8 mouse cellular contexts compared by ENCODE assay signal in the genomic region with DNA sequence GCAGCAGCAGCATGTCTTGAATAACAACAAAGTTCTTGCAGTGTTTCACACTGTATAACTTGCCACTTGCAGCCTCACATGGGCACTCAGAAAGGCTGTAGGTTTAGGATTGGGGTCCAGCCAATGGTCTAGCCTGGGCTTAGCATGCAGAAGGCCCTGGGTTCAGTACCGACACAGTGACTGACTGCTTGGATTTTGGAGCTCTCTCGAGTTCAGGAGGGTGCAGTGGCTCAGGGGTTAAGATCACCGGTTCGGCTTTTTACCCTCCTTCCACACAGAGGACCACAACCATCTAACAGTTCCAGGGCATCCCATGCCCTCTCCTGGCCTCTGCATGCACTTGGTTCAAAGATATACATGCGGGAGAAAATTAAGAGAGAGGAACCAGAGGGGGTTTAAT. TPM values are rescaled to one million over a fixed set of nuclear protein-coding genes. Genes with fewer than 3 reads are reported as not detected.
DNase-seq lines count a peak whose midpoint lies in the region; ATAC-seq and TF ChIP-seq lines count a peak whose summit lies in the region.

No protein-coding gene starts in this region.

- DNase-seq in liver, adult 2 months (ENCODE audit: extremely low read depth, low read depth, low spot score): no peak
- DNase-seq in liver: no peak
- no peak for DNase-seq in embryonic facial prominence, embryonic 14.5 days (ENCODE audit: low spot score)
- no peak for DNase-seq in right cerebral cortex, postnatal 36 days (ENCODE audit: low spot score in 2 of 2)
- no peak for DNase-seq in layer of hippocampus, adult 9-11 months
- DNase-seq in kidney, adult 8-10 months: no peak

- ATAC-seq in embryonic facial prominence, embryonic 14.5 days (ENCODE audit: low read depth): no peak
- ATAC-seq in intestine, embryonic 15.5 days: no peak
- ATAC-seq in neural tube, embryonic 13.5 days (ENCODE audit: low read depth): no peak

- H3K9ac ChIP-seq in liver, adult 2 months (ENCODE audit: low read depth, low read length): 0 out of 2 replicates have a peak overlapping the region, but pooled peaks have one; percentile 21
- peak overlapping the region; percentile 96 for H3K9ac ChIP-seq in embryonic facial prominence, embryonic 14.5 days (ENCODE audit: low read depth, low read length)
- peak overlapping the region; percentile 93 for H3K9ac ChIP-seq in intestine, embryonic 15.5 days
- H3K9ac ChIP-seq in neural tube, embryonic 13.5 days: peak overlapping the region; percentile 92

- no peak for TF ChIP-seq POLR2A in liver, adult 2 months (IDR thresholded peaks at IDR 0.05; ENCODE audit: extremely low read depth, insufficient read depth, low read length)

- no peaks in the 10 kb centered on the region for H3K36me3 ChIP-seq in liver, adult 2 months (ENCODE audit: control insufficient read depth, insufficient read depth, low read length)
- peaks cover 22% of the 10 kb centered on the region for H3K36me3 ChIP-seq in embryonic facial prominence, embryonic 14.5 days (ENCODE audit: control insufficient read depth, insufficient read depth, low read length)
- 0 out of 2 replicates have a peak, but pooled peaks cover 6% of the 10 kb centered on the region for H3K36me3 ChIP-seq in intestine, embryonic 15.5 days
- H3K36me3 ChIP-seq in neural tube, embryonic 13.5 days: peaks cover 20% of the 10 kb centered on the region

- H3K79me2 ChIP-seq in liver, adult 2 months (ENCODE audit: control insufficient read depth, insufficient read depth, low read length): no peaks in the 10 kb centered on the region

- peak overlapping the region; percentile 96 for H3K4me2 ChIP-seq in embryonic facial prominence, embryonic 14.5 days (ENCODE audit: low read depth, low read length)
- H3K4me2 ChIP-seq in intestine, embryonic 15.5 days (replicated peaks): peak overlapping the region; percentile 87
- peak overlapping the region; percentile 92 for H3K4me2 ChIP-seq in neural tube, embryonic 13.5 days

- H3K4me1 ChIP-seq in liver, adult 2 months (ENCODE audit: control insufficient read depth, insufficient read depth, low read length): peaks cover 12% of the 10 kb centered on the region
- peaks cover 13% of the 10 kb centered on the region for H3K4me1 ChIP-seq in embryonic facial prominence, embryonic 14.5 days (ENCODE audit: control insufficient read depth, insufficient read depth, low read length)
- H3K4me1 ChIP-seq in intestine, embryonic 15.5 days (replicated peaks): peaks cover 26% of the 10 kb centered on the region
- H3K4me1 ChIP-seq in neural tube, embryonic 13.5 days (replicated peaks): peaks cover 35% of the 10 kb centered on the region

- TF ChIP-seq CTCF in liver, adult 2 months (IDR thresholded peaks at IDR 0.05; ENCODE audit: low read depth, low read length): no peak

- H3K9me3 ChIP-seq in embryonic facial prominence, embryonic 14.5 days (ENCODE audit: control insufficient read depth, low read length): no peaks in the 10 kb centered on the region
- no peaks in the 10 kb centered on the region for H3K9me3 ChIP-seq in intestine, embryonic 15.5 days
- no peaks in the 10 kb centered on the region for H3K9me3 ChIP-seq in neural tube, embryonic 13.5 days

- H3K27ac ChIP-seq in liver, adult 2 months (replicated peaks; ENCODE audit: insufficient read depth, low read depth, low read length): peak overlapping the region; percentile 88; the same call in 1 of the 2 replicates
- peak overlapping the region; percentile 97 for H3K27ac ChIP-seq in embryonic facial prominence, embryonic 14.5 days (replicated peaks; ENCODE audit: low read depth, low read length)
- peak overlapping the region; percentile 99 for H3K27ac ChIP-seq in intestine, embryonic 15.5 days
- peak overlapping the region; percentile 98 for H3K27ac ChIP-seq in neural tube, embryonic 13.5 days (replicated peaks)

- 26% methylated on average over 5 of the region's 5 CpGs for WGBS in liver, adult 2 months
- WGBS in embryonic facial prominence, embryonic 14.5 days: 20% methylated on average over 5 of the region's 5 CpGs
- 19% methylated on average over 5 of the region's 5 CpGs for WGBS in intestine, embryonic 15.5 days
- 27% methylated on average over 5 of the region's 5 CpGs for WGBS in neural tube, embryonic 13.5 days

- no peaks in the 10 kb centered on the region for H3K27me3 ChIP-seq in liver, adult 2 months (ENCODE audit: control insufficient read depth, insufficient read depth, low read length)
- no peaks in the 10 kb centered on the region for H3K27me3 ChIP-seq in embryonic facial prominence, embryonic 14.5 days (replicated peaks; ENCODE audit: control insufficient read depth, insufficient read depth, low read length)
- no peaks in the 10 kb centered on the region for H3K27me3 ChIP-seq in intestine, embryonic 15.5 days (replicated peaks)
- H3K27me3 ChIP-seq in neural tube, embryonic 13.5 days: no peaks in the 10 kb centered on the region

- H3K4me3 ChIP-seq in liver, adult 2 months (ENCODE audit: insufficient read depth, low read depth, low read length): peak overlapping the region; percentile 86; the same call in 1 of the 2 replicates
- peak overlapping the region; percentile 90 for H3K4me3 ChIP-seq in embryonic facial prominence, embryonic 14.5 days (ENCODE audit: low read depth, low read length)
- H3K4me3 ChIP-seq in intestine, embryonic 15.5 days (replicated peaks): peak overlapping the region; percentile 88
- peak overlapping the region; percentile 68 for H3K4me3 ChIP-seq in neural tube, embryonic 13.5 days

RNA-seq across cellular contexts. Expression of a gene that starts 1.0 kb away (rescaled TPM):
- 111 and 113 TPM in 2 replicates for total RNA-seq in liver, adult 2 months (2014; rRNA removed)
- 119 and 124 TPM in 2 replicates for polyA plus RNA-seq in liver, adult 2 months (2012; rRNA removed)
- polyA plus RNA-seq in embryonic facial prominence, embryonic 14.5 days (2014; fragmentation: Nextera tagmentation; extraction: Ambion mirVana): 239 and 245 TPM in 2 replicates
- polyA plus RNA-seq in intestine, embryonic 15.5 days (2015; fragmentation: Nextera tagmentation; extraction: Ambion mirVana): 241 and 243 TPM in 2 replicates
- polyA plus RNA-seq in neural tube, embryonic 13.5 days (2015; fragmentation: Nextera tagmentation; extraction: Ambion mirVana): 191 and 213 TPM in 2 replicates

RNA-seq across cellular contexts. Expression of a gene that starts 6.4 kb away (rescaled TPM):
- 0.92 and 1.3 TPM in 2 replicates for total RNA-seq in liver, adult 2 months (2014; rRNA removed)
- 0.73 and 2.1 TPM in 2 replicates for polyA plus RNA-seq in liver, adult 2 months (2012; rRNA removed)
- polyA plus RNA-seq in embryonic facial prominence, embryonic 14.5 days (2014; fragmentation: Nextera tagmentation; extraction: Ambion mirVana): 2.3 and 3.5 TPM in 2 replicates
- 2.9 and 3.6 TPM in 2 replicates for polyA plus RNA-seq in intestine, embryonic 15.5 days (2015; fragmentation: Nextera tagmentation; extraction: Ambion mirVana)
- polyA plus RNA-seq in neural tube, embryonic 13.5 days (2015; fragmentation: Nextera tagmentation; extraction: Ambion mirVana): 7.8 and 8.5 TPM in 2 replicates

RNA-seq across cellular contexts. Expression of a gene that starts 19.8 kb away (rescaled TPM):
- 43.2 and 55.0 TPM in 2 replicates for total RNA-seq in liver, adult 2 months (2014; rRNA removed)
- polyA plus RNA-seq in liver, adult 2 months (2012; rRNA removed): 65.3 and 77.3 TPM in 2 replicates
- polyA plus RNA-seq in embryonic facial prominence, embryonic 14.5 days (2014; fragmentation: Nextera tagmentation; extraction: Ambion mirVana): 107 and 112 TPM in 2 replicates
- polyA plus RNA-seq in intestine, embryonic 15.5 days (2015; fragmentation: Nextera tagmentation; extraction: Ambion mirVana): 70.8 and 73.5 TPM in 2 replicates
- polyA plus RNA-seq in neural tube, embryonic 13.5 days (2015; fragmentation: Nextera tagmentation; extraction: Ambion mirVana): 66.8 and 67.2 TPM in 2 replicates

RNA-seq across cellular contexts. Expression of a gene that starts 22.3 kb away (rescaled TPM):
- 6.8 and 7.2 TPM in 2 replicates for total RNA-seq in liver, adult 2 months (2014; rRNA removed)
- polyA plus RNA-seq in liver, adult 2 months (2012; rRNA removed): 12.5 and 15.7 TPM in 2 replicates
- 15.5 and 20.4 TPM in 2 replicates for polyA plus RNA-seq in embryonic facial prominence, embryonic 14.5 days (2014; fragmentation: Nextera tagmentation; extraction: Ambion mirVana)
- polyA plus RNA-seq in intestine, embryonic 15.5 days (2015; fragmentation: Nextera tagmentation; extraction: Ambion mirVana): 23.3 and 25.1 TPM in 2 replicates
- 81.7 and 82.0 TPM in 2 replicates for polyA plus RNA-seq in neural tube, embryonic 13.5 days (2015; fragmentation: Nextera tagmentation; extraction: Ambion mirVana)

RNA-seq across cellular contexts. Expression of a gene that starts 24.6 kb away (rescaled TPM):
- total RNA-seq in liver, adult 2 months (2014; rRNA removed): not detected in 2 replicates
- polyA plus RNA-seq in liver, adult 2 months (2012; rRNA removed): not detected in 2 replicates
- polyA plus RNA-seq in embryonic facial prominence, embryonic 14.5 days (2014; fragmentation: Nextera tagmentation; extraction: Ambion mirVana): 0.07 TPM in 1 of 2 replicates, not detected in the other
- 0.06 TPM in 1 of 2 replicates, not detected in the other for polyA plus RNA-seq in intestine, embryonic 15.5 days (2015; fragmentation: Nextera tagmentation; extraction: Ambion mirVana)
- polyA plus RNA-seq in neural tube, embryonic 13.5 days (2015; fragmentation: Nextera tagmentation; extraction: Ambion mirVana): not detected in 2 replicates

Comparison
In these comparisons a context has a peak if more than half of its experiments do, and no peak if none do; other contexts are left out.
1. H3K9ac ChIP-seq: peak in every context shown above with its lines; median percentile 96 in embryonic facial prominence, embryonic 14.5 days; 93 in intestine, embryonic 15.5 days; 92 in neural tube, embryonic 13.5 days; 21 in liver, adult 2 months.